Mouse (Mus musculus) midbrain, embryonic 13.5 days (tissue): ENCODE data around the gene Col24a1. TPM values are rescaled to one million over a fixed set of nuclear protein-coding genes. Genes with fewer than 3 reads are reported as not detected.
"Not testable (repeated sequence)": the region's sequence is repeated elsewhere in the genome, so short reads cannot be mapped to it uniquely, and the experiment has no call there.

ENCODE experiments used
- ATAC-seq: fragments of 200-750 bp; cut with Nextera tagmentation; 2 replicates; pipeline ENCODE4 v1.8.0; 2017; ENCODE audit warnings: mild to moderate bottlenecking, moderate TSS enrichment, moderate library complexity
- H3K27ac ChIP-seq: fragments of 300-500 bp; sonication (generic); 2 replicates; pipeline ENCODE4 v1.5.1; 2015; ENCODE audit warnings: inconsistent platforms, mild to moderate bottlenecking, moderate library complexity
- H3K27me3 ChIP-seq: fragments of 300-500 bp; sonication (generic); 2 replicates; pipeline ENCODE4 v1.6.1; 2015; ENCODE audit warnings: mild to moderate bottlenecking, inconsistent platforms
- H3K36me3 ChIP-seq: fragments of 300-500 bp; sonication (generic); 2 replicates; pipeline ENCODE4 v1.6.1; 2015; ENCODE audit warnings: mild to moderate bottlenecking, inconsistent platforms
- H3K4me1 ChIP-seq: fragments of 300-500 bp; sonication (generic); replicated peaks from 2 replicates; pipeline ENCODE4 v1.6.1; 2015; ENCODE audit warnings: inconsistent platforms
- H3K4me2 ChIP-seq: fragments of 300-500 bp; sonication (generic); replicated peaks from 2 replicates; pipeline ENCODE4 v1.6.1; 2015; ENCODE audit warnings: moderate library complexity, mild to moderate bottlenecking, inconsistent platforms
- H3K4me3 ChIP-seq: fragments of 300-500 bp; sonication (generic); replicated peaks from 2 replicates; pipeline ENCODE4 v1.5.1; 2015; ENCODE audit warnings: mild to moderate bottlenecking, inconsistent platforms
- H3K9ac ChIP-seq: fragments of 300-500 bp; sonication (generic); replicated peaks from 2 replicates; pipeline ENCODE4 v1.6.1; 2015; ENCODE audit warnings: mild to moderate bottlenecking, inconsistent platforms
- H3K9me3 ChIP-seq: fragments of 300-500 bp; sonication (generic); 2 replicates; pipeline ENCODE4 v1.6.1; 2016; ENCODE audit warnings: mild to moderate bottlenecking, inconsistent platforms
- WGBS: fragments of 180-500 bp; shearing (Covaris S2); methylation state at CpG from one replicate; pipeline ENCODE4 v1.1.7; 2015; 5-methylcytosine and 5-hydroxymethylcytosine counted together
- polyA plus RNA-seq: library from polyadenylated mRNA; unstranded; fragments of >200 nt; fragmentation: Nextera tagmentation; extraction: Ambion mirVana; gene quantifications from 2 replicates; pipeline ENCODE4 v1.2.1, GENCODE M21; 2015

Col24a1 gene
- polyA plus RNA-seq, 1 experiment from 2014 or later: 0.26 TPM

- ATAC-seq: no peak
- H3K4me2 ChIP-seq: no peak overlapping the region
- no peaks in the 10 kb centered on the region for H3K4me1 ChIP-seq
- H3K27me3 ChIP-seq: no peaks in the 10 kb centered on the region
- no peaks in the 10 kb centered on the region for H3K9me3 ChIP-seq
- no peaks in the 10 kb centered on the region for H3K36me3 ChIP-seq
- no peak overlapping the region for H3K27ac ChIP-seq
- H3K9ac ChIP-seq: no peak overlapping the region
- H3K4me3 ChIP-seq: no peak overlapping the region
- 72% methylated on average over 2 of the region's 2 CpGs for WGBS
Measured at GRCm38 (mm10) chr3:145420421-145420820, 128.1 kb downstream of the Col24a1 start.

- no peaks in the 10 kb centered on the region for H3K36me3 ChIP-seq
- H3K4me1 ChIP-seq: no peaks in the 10 kb centered on the region
- no peaks in the 10 kb centered on the region for H3K9me3 ChIP-seq
- no peaks in the 10 kb centered on the region for H3K27me3 ChIP-seq
- H3K27ac ChIP-seq: no peak overlapping the region
- H3K4me3 ChIP-seq: no peak overlapping the region
- no peak overlapping the region for H3K4me2 ChIP-seq
- no peak for ATAC-seq
- no peak overlapping the region for H3K9ac ChIP-seq
- WGBS: 93% methylated on average over 3 of the region's 3 CpGs
Measured at GRCm38 (mm10) chr3:145422044-145422443, 129.8 kb downstream of the Col24a1 start.

- H3K4me2 ChIP-seq: no peak overlapping the region
- H3K27me3 ChIP-seq: no peaks in the 10 kb centered on the region
- no peak overlapping the region for H3K27ac ChIP-seq
- 88% methylated on average over 7 of the region's 7 CpGs for WGBS
- H3K9me3 ChIP-seq: no peaks in the 10 kb centered on the region
- no peaks in the 10 kb centered on the region for H3K36me3 ChIP-seq
- no peaks in the 10 kb centered on the region for H3K4me1 ChIP-seq
- no peak overlapping the region for H3K9ac ChIP-seq
- ATAC-seq: no peak
- no peak overlapping the region for H3K4me3 ChIP-seq
Measured at GRCm38 (mm10) chr3:145438352-145438751, 146.1 kb downstream of the Col24a1 start.

GRCm38 (mm10) chr3:145439086-145439485 is 146.8 kb downstream of the Col24a1 start:
- Histone ChIP-seq H3K4me3 (no peak overlapping the region), H3K9me3 (no peaks in the 10 kb centered on the region), H3K4me1 (no peaks in the 10 kb centered on the region), H3K36me3 (no peaks in the 10 kb centered on the region), H3K9ac (no peak overlapping the region), H3K27me3 (no peaks in the 10 kb centered on the region), H3K27ac (no peak overlapping the region), H3K4me2 (no peak overlapping the region)
- no peak for ATAC-seq
- WGBS: 91% methylated on average over 7 of the region's 7 CpGs

GRCm38 (mm10) chr3:145440993-145441392 is 148.7 kb downstream of the Col24a1 start:
- Histone ChIP-seq H3K4me1 (no peaks in the 10 kb centered on the region), H3K36me3 (no peaks in the 10 kb centered on the region), H3K9me3 (no peaks in the 10 kb centered on the region), H3K27ac (no peak overlapping the region), H3K27me3 (no peaks in the 10 kb centered on the region), H3K4me2 (no peak overlapping the region), H3K4me3 (no peak overlapping the region), H3K9ac (no peak overlapping the region)
- WGBS: 61% methylated on average over 1 of the region's 1 CpGs
- ATAC-seq: no peak

- no peak overlapping the region for H3K4me2 ChIP-seq
- H3K27ac ChIP-seq: no peak overlapping the region
- H3K27me3 ChIP-seq: no peaks in the 10 kb centered on the region
- no peaks in the 10 kb centered on the region for H3K36me3 ChIP-seq
- no peak overlapping the region for H3K9ac ChIP-seq
- WGBS: 85% methylated on average over 1 of the region's 1 CpGs
- H3K4me3 ChIP-seq: no peak overlapping the region
- H3K9me3 ChIP-seq: no peaks in the 10 kb centered on the region
- H3K4me1 ChIP-seq: no peaks in the 10 kb centered on the region
- no peak for ATAC-seq
Measured at GRCm38 (mm10) chr3:145442268-145442667, 150.0 kb downstream of the Col24a1 start.

GRCm38 (mm10) chr3:145443167-145443566 is 150.9 kb downstream of the Col24a1 start:
- H3K9ac ChIP-seq: not testable (repeated sequence)
- WGBS: 26% methylated on average over 6 of the region's 6 CpGs

GRCm38 (mm10) chr3:145457039-145457438 is 164.8 kb downstream of the Col24a1 start:
- H3K4me2 ChIP-seq: no peak overlapping the region
- H3K27ac ChIP-seq: no peak overlapping the region
- no peak for ATAC-seq
- H3K9me3 ChIP-seq: no peaks in the 10 kb centered on the region
- H3K4me3 ChIP-seq: no peak overlapping the region
- 60% methylated on average over 5 of the region's 5 CpGs for WGBS
- H3K36me3 ChIP-seq: no peaks in the 10 kb centered on the region
- H3K4me1 ChIP-seq: no peaks in the 10 kb centered on the region
- no peak overlapping the region for H3K9ac ChIP-seq
- no peaks in the 10 kb centered on the region for H3K27me3 ChIP-seq

More at GRCm38 (mm10) chr3:145443167-145443566, 150.9 kb downstream of the Col24a1 start:
- H3K36me3 ChIP-seq, H3K27me3 ChIP-seq, H3K4me2 ChIP-seq, H3K9me3 ChIP-seq, H3K27ac ChIP-seq, H3K4me1 ChIP-seq, H3K4me3 ChIP-seq, ATAC-seq: not testable (repeated sequence)

- no peak for ATAC-seq
- no peak overlapping the region for H3K4me3 ChIP-seq
- H3K36me3 ChIP-seq: no peaks in the 10 kb centered on the region
- 78% methylated on average over 7 of the region's 7 CpGs for WGBS
- H3K4me2 ChIP-seq: no peak overlapping the region
- no peaks in the 10 kb centered on the region for H3K9me3 ChIP-seq
- no peaks in the 10 kb centered on the region for H3K27me3 ChIP-seq
- H3K27ac ChIP-seq: no peak overlapping the region
- H3K9ac ChIP-seq: no peak overlapping the region
- H3K4me1 ChIP-seq: no peaks in the 10 kb centered on the region
Measured at GRCm38 (mm10) chr3:145462351-145462750, 170.1 kb downstream of the Col24a1 start.

GRCm38 (mm10) chr3:145463731-145464130 is 171.5 kb downstream of the Col24a1 start:
- Histone ChIP-seq H3K27me3 (no peaks in the 10 kb centered on the region), H3K4me1 (no peaks in the 10 kb centered on the region), H3K36me3 (no peaks in the 10 kb centered on the region), H3K9ac (no peak overlapping the region), H3K4me3 (no peak overlapping the region), H3K4me2 (no peak overlapping the region), H3K9me3 (no peaks in the 10 kb centered on the region), H3K27ac (no peak overlapping the region)
- 77% methylated on average over 2 of the region's 2 CpGs for WGBS
- ATAC-seq: peak; percentile 55; the same call in 1 of the 2 replicates

GRCm38 (mm10) chr3:145471094-145471493 is 178.8 kb downstream of the Col24a1 start:
- Histone ChIP-seq H3K27ac (no peak overlapping the region), H3K27me3 (no peaks in the 10 kb centered on the region), H3K9me3 (no peaks in the 10 kb centered on the region), H3K9ac (no peak overlapping the region), H3K4me1 (no peaks in the 10 kb centered on the region), H3K36me3 (no peaks in the 10 kb centered on the region), H3K4me3 (no peak overlapping the region), H3K4me2 (no peak overlapping the region)
- ATAC-seq: no peak
- 91% methylated on average over 4 of the region's 4 CpGs for WGBS

- H3K27ac ChIP-seq: no peak overlapping the region
- no peak overlapping the region for H3K9ac ChIP-seq
- H3K9me3 ChIP-seq: no peaks in the 10 kb centered on the region
- 43% methylated on average over 7 of the region's 7 CpGs for WGBS
- H3K36me3 ChIP-seq: no peaks in the 10 kb centered on the region
- H3K4me1 ChIP-seq: no peaks in the 10 kb centered on the region
- no peak for ATAC-seq
- no peak overlapping the region for H3K4me3 ChIP-seq
- no peak overlapping the region for H3K4me2 ChIP-seq
- H3K27me3 ChIP-seq: no peaks in the 10 kb centered on the region
Measured at GRCm38 (mm10) chr3:145474163-145474562, 181.9 kb downstream of the Col24a1 start.

GRCm38 (mm10) chr3:145476634-145477033 is 184.4 kb downstream of the Col24a1 start:
- Histone ChIP-seq H3K27ac (no peak overlapping the region), H3K9me3 (no peaks in the 10 kb centered on the region), H3K27me3 (no peaks in the 10 kb centered on the region), H3K9ac (no peak overlapping the region), H3K4me3 (no peak overlapping the region), H3K4me2 (no peak overlapping the region), H3K36me3 (no peaks in the 10 kb centered on the region), H3K4me1 (no peaks in the 10 kb centered on the region)
- WGBS: 86% methylated on average over 3 of the region's 3 CpGs
- no peak for ATAC-seq
